Mouse (Mus musculus) urinary bladder, adult 18-20 months (tissue): ENCODE measurements around the gene Cdyl2.

Experiments
- DNase-seq, 2 experiments: peaks; one replicate each; pipeline ENCODE4 v3.0.0; 2022; ENCODE audit warnings: low spot score in 2 of 2, mixed read lengths in 2 of 2

Gene Cdyl2

GRCm38 (mm10) chr8:116671543-116671942 is 61.2 kb downstream of the Cdyl2 start:
- DNase-seq: no peak

GRCm38 (mm10) chr8:116670604-116671003 is 62.2 kb downstream of the Cdyl2 start:
- no peak for DNase-seq

DNA sequence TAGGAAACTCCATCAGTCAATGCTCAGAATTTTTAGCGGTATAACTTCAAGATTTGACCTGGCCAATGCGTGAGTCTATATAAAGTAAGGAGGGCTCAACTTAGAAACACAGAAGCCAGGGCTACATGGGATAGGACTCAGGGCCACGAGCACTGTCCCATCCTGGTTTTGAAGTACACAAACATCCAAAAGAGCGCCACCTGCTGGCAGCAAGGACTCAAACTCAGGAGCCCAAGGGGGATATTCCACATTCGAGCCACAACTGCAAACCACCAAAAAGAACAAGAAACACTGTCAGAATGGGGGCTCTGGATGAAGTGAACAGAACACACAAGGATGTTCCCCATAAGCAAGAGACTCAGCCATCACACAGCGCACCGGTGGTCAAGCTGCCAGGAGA is 63.8 kb downstream of the Cdyl2 start:
- DNase-seq: no peak

DNA sequence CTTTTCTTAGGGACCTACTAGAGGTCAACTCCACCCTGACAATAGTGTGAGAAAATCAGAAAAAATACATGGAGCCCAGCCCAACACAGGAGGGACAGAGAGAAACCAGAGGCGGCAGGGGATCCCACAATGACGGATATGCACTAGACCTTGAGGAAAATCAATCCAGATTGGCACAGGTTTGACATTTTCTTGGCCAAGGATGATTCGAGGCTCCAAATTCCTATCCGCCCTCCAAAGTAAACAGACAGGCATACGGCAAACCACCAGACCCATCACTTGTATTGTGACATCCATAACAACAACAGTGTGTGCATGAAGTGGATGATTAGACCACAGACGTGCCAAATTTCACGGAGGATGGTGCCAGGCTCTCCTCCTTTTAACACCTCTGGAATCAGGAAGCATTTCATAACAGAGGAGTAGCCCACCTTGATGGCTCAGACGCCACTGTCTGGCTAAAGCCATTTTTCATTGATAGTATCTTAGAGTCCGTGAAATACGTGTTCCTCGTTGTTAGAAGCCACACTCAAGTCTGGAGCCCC is 65.9 kb downstream of the Cdyl2 start:
- DNase-seq: no peak

DNA sequence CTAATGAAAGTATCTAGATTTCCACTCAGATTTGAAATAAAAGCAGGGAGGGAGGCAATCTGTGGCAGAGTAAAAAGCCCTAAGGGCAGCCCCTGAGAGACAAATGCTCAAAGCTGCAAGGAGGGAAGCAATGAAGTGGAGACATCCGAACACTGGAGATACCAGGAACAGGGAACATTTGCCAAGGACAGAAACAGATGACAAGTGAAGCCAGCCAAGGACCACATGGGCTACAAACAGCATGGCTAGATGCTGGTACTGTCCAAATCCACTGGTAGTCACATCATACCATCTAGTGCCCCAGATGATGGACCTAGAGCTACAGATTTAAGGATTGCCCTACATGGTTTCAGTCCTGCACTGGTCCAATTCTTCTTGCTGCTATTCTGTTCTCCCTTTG is 71.3 kb downstream of the Cdyl2 start:
- DNase-seq: no peak

DNA sequence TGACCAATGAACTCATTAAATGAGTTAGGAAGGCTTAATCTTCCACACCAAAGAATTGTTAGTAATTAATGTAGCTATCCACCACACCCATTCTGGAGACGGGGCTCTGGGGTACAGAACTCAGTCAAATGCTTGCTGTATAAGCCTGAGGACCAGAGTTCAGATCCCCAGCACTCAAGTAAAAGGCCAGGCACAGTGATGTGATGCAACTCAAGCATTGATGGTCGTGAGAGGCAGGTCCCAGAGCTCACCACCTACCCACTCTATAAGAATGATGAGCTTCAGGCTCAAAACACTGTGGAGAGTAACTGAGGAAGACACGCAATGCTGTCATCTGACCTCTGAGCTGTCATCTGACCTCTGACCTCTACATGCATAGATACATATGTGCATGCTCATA is 76.0 kb downstream of the Cdyl2 start:
- DNase-seq: no peak

- DNase-seq: no peak
Measured at GRCm38 (mm10) chr8:116654881-116655280, 77.9 kb downstream of the Cdyl2 start.

GRCm38 (mm10) chr8:116652949-116653348 is 79.8 kb downstream of the Cdyl2 start:
- no peak for DNase-seq

- DNase-seq: no peak
Measured at GRCm38 (mm10) chr8:116649975-116650725, 82.6 kb downstream of the Cdyl2 start.

DNA sequence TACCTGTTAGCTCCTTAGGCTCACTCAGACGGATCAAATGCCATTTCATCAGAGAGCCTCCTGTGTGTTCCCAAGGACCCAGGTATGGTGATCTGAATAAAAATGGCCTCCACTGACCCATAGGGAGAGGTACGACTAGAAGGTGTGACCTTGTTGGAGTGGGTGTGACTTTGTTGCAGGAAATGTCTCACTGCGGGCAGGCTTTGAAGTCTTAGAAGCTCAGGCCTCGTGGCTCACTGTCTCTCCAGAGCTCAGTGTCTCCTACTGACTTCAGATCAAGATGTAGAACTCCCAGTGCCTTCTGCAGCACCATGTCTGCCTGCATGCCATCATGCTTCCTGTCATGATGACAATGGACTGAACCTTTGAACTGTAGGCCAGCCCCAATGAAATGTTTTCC is 87.4 kb downstream of the Cdyl2 start:
- no peak for DNase-seq

DNA sequence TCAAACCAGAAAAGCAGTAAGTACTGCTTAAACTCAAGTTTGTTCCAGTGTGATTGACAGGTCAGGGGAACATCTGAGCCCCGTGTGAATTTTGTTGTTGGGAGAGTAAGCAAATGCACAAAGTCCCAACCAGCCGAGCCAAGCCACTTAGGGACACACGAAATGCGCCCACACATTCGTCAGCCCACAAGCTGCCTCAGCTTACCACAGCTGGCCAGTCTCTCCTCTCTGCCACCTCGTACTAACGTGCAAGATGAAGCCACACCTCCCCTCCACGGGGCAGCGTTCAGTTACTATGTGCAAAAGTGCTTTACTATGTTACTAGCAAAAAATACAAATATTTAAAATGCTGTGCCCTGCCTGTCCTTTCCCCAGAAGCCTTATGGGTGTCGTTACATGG is 91.9 kb downstream of the Cdyl2 start:
- no peak for DNase-seq

DNA sequence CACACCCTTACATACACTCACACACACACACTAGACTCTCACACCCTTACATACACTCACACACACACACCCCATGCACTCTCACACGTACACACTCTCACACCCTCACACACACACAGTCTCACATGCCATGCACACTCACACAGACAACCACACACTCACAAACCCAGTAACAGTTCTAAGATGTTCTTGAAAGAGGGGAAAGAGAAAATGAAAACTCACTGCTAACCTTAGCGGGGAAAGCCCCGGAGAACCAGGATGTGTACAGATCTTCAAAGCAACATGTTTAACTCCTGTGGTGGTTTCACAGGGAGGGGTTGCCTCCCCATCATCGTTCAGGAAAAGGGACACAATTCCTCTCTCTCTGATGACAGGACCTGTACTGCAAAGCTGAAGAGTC is 94.8 kb downstream of the Cdyl2 start:
- no peak for DNase-seq

GRCm38 (mm10) chr8:116637193-116637592 is 95.6 kb downstream of the Cdyl2 start:
- no peak for DNase-seq

DNA sequence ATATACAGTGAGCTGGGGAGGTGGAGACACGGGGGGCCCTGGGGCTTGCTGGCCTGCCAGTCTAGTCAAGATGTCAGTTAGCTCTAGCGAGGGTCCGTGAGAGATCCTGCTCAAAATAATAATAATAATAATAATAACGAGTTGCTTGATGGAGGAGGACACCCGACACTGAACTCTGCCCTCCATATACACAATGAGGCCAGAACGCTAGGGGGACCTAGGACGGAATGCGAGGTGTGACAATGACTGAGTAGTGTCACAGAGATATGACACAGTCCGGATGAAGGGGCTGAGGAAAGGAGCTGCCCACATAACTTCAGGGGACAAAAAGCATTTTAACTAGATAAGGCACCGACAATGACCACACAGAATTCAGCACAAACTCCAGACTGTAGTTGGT is 96.4 kb downstream of the Cdyl2 start:
- no peak for DNase-seq

GRCm38 (mm10) chr8:116635972-116636371 is 96.8 kb downstream of the Cdyl2 start:
- no peak for DNase-seq

GRCm38 (mm10) chr8:116635261-116635660 is 97.5 kb downstream of the Cdyl2 start:
- DNase-seq: no peak

GRCm38 (mm10) chr8:116634436-116634835 is 98.4 kb downstream of the Cdyl2 start:
- no peak for DNase-seq

- no peak for DNase-seq
Measured at GRCm38 (mm10) chr8:116633470-116634150, 99.2 kb downstream of the Cdyl2 start.

DNA sequence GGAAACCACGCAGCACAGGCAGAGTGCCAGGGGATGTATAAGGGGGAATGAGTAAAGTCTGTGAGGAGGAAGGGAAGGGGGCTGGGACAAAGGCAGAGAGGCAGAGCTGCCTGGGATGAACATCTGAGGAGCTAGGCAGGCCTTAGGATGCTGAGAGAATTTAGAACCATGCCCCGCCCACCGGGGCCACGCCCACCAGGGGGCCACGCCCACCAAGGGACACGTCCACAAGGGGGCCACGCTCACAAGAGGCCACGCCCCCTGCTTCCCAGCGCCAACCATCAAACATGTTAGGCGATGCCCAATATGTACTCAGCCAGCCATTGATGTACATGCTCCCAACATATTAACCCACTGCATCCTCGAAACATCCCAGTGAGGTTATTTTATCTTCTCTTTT is 102.7 kb downstream of the Cdyl2 start:
- DNase-seq: no peak

- no peak for DNase-seq
Measured at GRCm38 (mm10) chr8:116628975-116629374, 103.8 kb downstream of the Cdyl2 start.

DNA sequence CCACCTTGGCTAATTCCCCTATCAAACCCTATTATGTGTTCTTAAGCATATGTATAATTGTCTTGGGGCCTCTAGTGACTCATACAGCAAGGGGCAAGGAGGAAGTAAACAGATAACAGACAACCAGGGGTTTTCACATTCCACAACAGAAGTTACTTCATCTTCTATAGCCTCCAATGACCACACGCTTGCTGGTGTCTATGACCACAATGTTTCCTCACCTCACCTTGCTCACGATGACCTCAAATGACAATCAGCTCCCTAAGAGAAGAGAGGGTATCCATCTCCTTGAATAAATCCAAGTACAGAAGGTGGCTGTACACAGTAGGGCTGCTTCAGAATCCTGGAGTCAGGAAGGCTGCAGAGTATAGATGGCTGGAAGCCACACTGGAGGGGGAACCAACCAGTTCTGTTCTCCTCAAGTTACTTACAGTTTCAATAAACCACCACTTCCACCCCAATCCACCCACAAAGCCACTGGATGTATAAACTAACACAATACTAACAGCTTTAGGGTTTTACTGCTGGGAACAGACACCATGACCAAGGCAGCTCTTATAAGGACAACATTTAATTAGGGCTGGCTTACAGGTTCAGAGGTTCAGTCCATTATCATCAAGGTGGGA is 104.8 kb downstream of the Cdyl2 start:
- no peak for DNase-seq

GRCm38 (mm10) chr8:116623591-116623990 is 109.2 kb downstream of the Cdyl2 start:
- DNase-seq: no peak

- no peak for DNase-seq
Measured at GRCm38 (mm10) chr8:116622326-116622725, 110.5 kb downstream of the Cdyl2 start.
